Mouse (Mus musculus) megakaryocyte, embryonic 14.5 days (primary cell): ENCODE measurements around the gene Ptprh.

Source experiments
- FLI1 ChIP-seq: IDR thresholded peaks from 2 replicates; pipeline ENCODE4 v1.6.1; 2012; ENCODE audit warnings: low read length, inconsistent platforms, mixed read lengths
- GATA1 ChIP-seq: IDR thresholded peaks from 3 replicates; pipeline ENCODE4 v1.6.1; 2012; ENCODE audit warnings: mixed read lengths, low read length, inconsistent platforms, borderline replicate concordance

- no peak for TF ChIP-seq GATA1
- TF ChIP-seq FLI1 = no peak
Measured at GRCm38 (mm10) chr7:4516332-4517050, 87.3 kb downstream of the Ptprh start, which contains the start of gene Tnnt1.
